Mouse (Mus musculus): ENCODE data around the gene Dlg2. TPM values are rescaled to one million over a fixed set of nuclear protein-coding genes. Genes with fewer than 3 reads are reported as not detected.

The Dlg2 gene
- total RNA-seq, 2 experiments from 2014 or later = 1.9 to 3.4 TPM

DNA sequence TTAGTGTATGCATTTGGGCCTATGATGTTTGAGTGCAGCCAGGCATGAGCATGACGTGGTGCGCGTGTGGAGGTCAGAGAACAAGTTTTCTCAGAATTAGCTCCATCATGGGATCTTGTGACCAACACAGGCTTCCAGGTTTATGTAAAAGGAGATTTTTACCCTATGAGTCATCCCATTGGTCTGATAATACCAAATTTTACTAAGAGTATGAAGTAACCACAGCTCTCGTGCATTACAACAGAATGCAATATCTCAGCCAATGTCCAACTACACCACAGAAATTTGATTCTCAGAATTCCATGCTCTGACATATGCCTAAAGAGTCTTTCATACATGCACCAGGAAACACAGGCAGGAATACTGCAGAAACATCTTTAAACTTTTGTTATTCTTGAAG is 956.1 kb downstream of the Dlg2 start:
- no peak for DNase-seq
- intact Hi-C loops (cut with DNase I) = no loop called here

DNA sequence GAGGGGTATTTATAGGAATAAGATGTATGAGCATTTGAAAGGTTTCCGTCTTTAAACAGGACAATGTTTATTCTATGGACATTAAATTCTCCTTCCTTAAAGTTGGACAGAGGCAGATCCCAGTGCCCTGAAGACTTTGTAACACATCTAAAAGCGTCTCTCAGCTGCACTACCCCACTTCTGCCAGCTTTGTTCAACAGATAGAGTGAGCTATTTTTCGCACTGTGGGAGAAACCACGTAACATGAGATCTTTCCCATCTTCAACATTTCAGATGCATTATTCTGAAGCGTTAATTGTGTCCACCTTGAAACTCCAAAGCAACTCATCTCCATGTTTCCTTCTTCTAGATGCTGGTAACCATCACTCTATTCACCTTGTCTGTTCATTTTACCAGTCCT is 958.3 kb downstream of the Dlg2 start:
- no peak for DNase-seq
- intact Hi-C loops (cut with DNase I) = no loop called here

DNA sequence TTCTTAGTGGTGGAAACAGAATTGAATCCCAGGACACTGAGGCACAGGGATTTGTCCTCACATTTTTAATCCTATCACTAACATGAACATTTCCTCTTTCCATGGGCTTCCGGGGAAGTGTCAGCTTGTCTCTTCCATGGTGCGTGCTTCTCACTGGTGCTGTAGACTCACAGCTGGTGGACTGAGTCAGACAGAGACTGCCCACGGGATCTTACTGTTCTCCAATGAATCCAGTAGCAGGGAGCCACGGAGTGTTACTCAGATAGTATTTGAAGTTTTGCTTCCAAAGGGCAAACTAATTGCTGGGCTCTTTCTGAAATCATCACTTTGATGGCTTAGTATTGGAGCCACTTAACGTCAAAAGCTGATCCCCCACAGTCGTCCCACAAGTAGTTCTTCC is 963.9 kb downstream of the Dlg2 start:
- no peak for DNase-seq
- intact Hi-C loops (cut with DNase I) = no loop called here

DNA sequence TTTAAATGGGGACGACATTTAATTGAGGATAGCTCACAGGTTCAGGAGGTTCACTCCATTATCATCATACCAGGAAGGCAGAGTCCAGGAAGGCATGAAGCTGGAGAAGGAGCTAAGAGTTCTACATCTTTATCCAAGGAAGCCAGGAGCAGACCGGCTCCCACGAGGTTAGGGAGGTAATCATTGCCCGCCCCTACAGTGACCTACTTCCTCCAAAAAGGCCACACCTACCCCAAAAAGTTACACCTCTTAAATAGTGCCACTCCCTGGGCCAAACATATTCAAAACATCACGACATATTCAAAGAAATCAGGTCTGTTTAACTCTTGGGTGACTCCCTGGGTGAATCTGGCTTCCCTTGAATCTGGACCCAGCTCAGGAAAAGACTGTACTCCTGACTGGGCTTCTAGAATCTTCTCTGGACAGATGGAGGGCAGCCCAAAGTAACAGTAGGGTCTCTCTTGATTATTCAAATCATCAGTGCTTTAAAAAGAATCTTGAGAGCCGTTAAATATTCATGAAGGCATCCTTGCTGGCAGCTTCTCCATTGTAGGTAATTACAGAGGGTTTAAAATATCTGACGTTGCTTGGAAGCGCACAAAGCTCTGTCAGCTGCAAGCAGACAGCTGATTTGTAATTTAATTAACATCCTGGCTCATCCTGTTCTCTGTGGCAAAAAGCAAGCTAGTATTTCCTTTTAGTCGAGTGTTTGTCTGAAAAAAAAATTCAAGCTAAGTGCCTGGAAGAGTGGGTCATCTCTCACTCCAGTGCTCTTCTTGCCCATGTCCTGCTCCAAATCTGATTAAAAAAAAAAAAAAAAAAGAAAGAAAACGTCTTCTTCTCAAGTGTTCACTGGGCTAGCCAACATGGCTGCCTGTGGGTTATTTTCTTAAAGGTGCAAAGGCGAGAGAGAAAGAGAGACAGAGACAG is 966.2 kb downstream of the Dlg2 start:
- DNase-seq = no peak
- intact Hi-C loops (cut with DNase I) = no loop called here

DNA sequence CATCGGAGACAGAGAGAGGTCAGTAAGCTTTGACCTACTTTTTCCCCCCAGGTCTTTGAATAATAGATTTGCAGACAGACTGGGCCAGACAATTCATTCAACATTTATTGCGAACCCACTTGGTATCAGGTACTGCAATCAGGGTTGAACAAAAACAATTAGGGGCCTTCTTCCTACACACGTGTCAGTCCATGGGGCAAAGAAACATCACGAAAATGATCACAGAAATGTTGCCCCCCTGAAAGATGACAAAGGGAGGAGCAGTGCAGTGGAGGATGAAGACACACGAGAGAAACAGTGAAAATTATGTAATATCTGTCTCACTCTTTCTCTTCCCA is 966.9 kb downstream of the Dlg2 start:
- no peak for DNase-seq
- intact Hi-C loops (cut with DNase I) = no loop called here

DNA sequence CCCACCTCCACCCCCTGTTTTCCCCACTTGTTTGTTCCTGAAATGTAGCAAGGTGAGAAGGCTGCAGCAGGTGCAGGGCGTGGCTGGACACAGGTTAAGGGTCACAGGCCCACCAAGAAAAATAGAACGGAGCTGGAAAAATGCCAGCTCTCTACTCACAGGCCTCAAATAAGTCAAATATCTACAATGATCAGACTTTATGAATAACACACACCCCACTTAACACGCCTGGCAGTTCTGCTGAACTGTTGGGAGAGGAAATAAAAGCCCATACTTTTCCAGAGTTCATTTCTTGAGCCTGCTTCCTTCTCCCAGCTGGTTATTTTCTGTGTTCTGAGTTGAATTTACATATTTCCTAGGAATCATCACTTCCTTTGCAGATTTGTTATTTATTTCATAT is 967.4 kb downstream of the Dlg2 start:
- intact Hi-C loops (cut with DNase I) = no loop called here
- no peak for DNase-seq

- intact Hi-C loops (cut with DNase I) = no loop called here
- DNase-seq = no peak
Measured at GRCm38 (mm10) chr7:91444728-91445127, 968.3 kb downstream of the Dlg2 start.

- intact Hi-C loops (cut with DNase I) = loop anchor here (5.0 kb wide), 3 partner anchors 126 to 636 kb away; no protein-coding TSS in a partner anchor
- DNase-seq = no peak
Measured at GRCm38 (mm10) chr7:91456796-91457195, 980.3 kb downstream of the Dlg2 start.

- peak; percentile 55 to 73 for DNase-seq
- intact Hi-C loops (cut with DNase I) = loop anchor here (5.0 kb wide), 3 partner anchors 125 to 635 kb away; no protein-coding TSS in a partner anchor
Measured at GRCm38 (mm10) chr7:91457207-91457606, 980.7 kb downstream of the Dlg2 start.

GRCm38 (mm10) chr7:91461352-91461751 is 984.9 kb downstream of the Dlg2 start:
- intact Hi-C loops (cut with DNase I) = no loop called here
- no peak for DNase-seq

DNA sequence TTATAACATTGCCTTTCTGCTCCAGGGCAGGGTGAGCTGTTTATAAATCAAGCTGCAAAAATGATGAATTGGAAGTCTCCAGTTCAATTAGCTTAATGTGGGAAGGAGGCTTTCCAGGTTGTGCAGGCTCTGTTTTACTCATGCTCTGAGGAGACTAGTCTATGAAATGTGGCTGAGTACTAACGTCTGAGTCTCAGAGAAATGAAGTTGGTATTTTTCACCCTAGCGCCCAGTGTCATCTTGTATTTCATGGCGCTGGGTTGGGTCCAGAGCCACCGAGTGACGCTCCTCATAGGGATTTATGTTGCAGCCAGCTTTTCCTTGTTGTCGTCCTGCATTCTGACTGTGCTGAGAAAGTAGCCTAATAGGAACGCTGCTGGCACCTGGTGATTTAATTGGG is 986.8 kb downstream of the Dlg2 start:
- DNase-seq = no peak
- intact Hi-C loops (cut with DNase I) = no loop called here

DNA sequence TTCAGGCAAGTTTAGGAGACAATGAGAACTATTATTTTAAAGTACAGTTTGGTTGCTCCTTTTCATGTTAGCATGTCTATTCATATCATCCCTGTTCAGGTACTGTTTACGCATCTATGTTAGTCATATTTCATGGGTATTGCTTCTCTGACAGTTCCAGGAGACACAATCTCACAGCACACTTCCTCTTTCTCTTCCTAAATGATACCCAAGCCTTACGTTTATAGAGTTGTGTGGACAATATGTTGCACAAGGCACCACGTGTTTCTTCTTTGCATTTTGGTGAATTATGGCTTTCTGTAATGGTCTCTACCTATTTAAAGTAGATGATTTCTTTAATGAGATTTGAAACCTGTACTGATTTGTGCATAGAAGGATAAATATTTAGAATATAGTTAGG is 990.6 kb downstream of the Dlg2 start:
- intact Hi-C loops (cut with DNase I) = no loop called here
- no peak for DNase-seq

GRCm38 (mm10) chr7:91479145-91479544 is 1002.7 kb downstream of the Dlg2 start:
- intact Hi-C loops (cut with DNase I) = no loop called here
- DNase-seq = no peak

- DNase-seq = no peak
- intact Hi-C loops (cut with DNase I) = no loop called here
Measured at GRCm38 (mm10) chr7:91481574-91482197, 1005.2 kb downstream of the Dlg2 start.

GRCm38 (mm10) chr7:91493234-91493633 is 1016.8 kb downstream of the Dlg2 start:
- intact Hi-C loops (cut with DNase I) = no loop called here
- no peak for DNase-seq

- DNase-seq = no peak
- intact Hi-C loops (cut with DNase I) = no loop called here
Measured at GRCm38 (mm10) chr7:91495526-91495925, 1019.1 kb downstream of the Dlg2 start.

- no peak for DNase-seq
- intact Hi-C loops (cut with DNase I) = no loop called here
Measured at GRCm38 (mm10) chr7:91511119-91511518, 1034.6 kb downstream of the Dlg2 start.

GRCm38 (mm10) chr7:91514445-91514844 is 1038.0 kb downstream of the Dlg2 start:
- intact Hi-C loops (cut with DNase I) = no loop called here
- no peak for DNase-seq

GRCm38 (mm10) chr7:91516225-91516624 is 1039.8 kb downstream of the Dlg2 start:
- DNase-seq = no peak
- intact Hi-C loops (cut with DNase I) = no loop called here

DNA sequence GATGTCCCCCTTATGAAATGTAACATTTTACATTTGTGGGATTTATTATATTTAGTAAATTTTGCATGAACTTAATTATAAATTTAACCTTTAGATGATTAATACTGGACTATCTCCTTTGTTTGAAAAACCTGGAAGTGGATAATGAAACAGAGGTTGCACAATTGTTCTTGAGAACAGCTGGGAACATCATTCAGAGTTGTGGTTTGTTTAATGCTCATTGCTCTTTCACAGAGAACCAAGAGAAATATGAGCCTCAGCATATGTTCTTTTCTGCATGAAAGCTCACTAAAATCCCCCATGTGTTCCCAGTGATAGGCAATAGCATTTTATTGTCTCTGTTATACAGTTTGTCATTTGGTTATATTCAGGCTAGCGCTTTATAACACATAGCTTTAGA is 1049.4 kb downstream of the Dlg2 start:
- intact Hi-C loops (cut with DNase I) = no loop called here
- DNase-seq = no peak

- DNase-seq = peak in 1 of 2 experiments; percentile 1
- intact Hi-C loops (cut with DNase I) = no loop called here
Measured at GRCm38 (mm10) chr7:91542597-91543285, 1066.3 kb downstream of the Dlg2 start.

GRCm38 (mm10) chr7:91543286-91543650 is 1066.8 kb downstream of the Dlg2 start:
- DNase-seq = no peak
- intact Hi-C loops (cut with DNase I) = no loop called here

Data from heart, postnatal 10 days (tissue).